Mouse (Mus musculus) liver, adult 2 months (tissue): ENCODE measurements around the gene Scgb2b12.
"Not testable (repeated sequence)": the region's sequence is repeated elsewhere in the genome, so short reads cannot be mapped to it uniquely, and the experiment has no call there.

Source experiments
- CTCF ChIP-seq: fragments of 200-500 bp; IDR thresholded peaks from 2 replicates; pipeline ENCODE4 v1.5.1; 2011; ENCODE audit warnings: low read depth, low read length, control low read depth
- POLR2A ChIP-seq: fragments of 200-500 bp; IDR thresholded peaks from 2 replicates; pipeline ENCODE4 v1.6.1; 2011; ENCODE audit warnings: low read length, control low read depth; ENCODE audit not compliant: insufficient read depth; ENCODE audit errors: extremely low read depth

DNA sequence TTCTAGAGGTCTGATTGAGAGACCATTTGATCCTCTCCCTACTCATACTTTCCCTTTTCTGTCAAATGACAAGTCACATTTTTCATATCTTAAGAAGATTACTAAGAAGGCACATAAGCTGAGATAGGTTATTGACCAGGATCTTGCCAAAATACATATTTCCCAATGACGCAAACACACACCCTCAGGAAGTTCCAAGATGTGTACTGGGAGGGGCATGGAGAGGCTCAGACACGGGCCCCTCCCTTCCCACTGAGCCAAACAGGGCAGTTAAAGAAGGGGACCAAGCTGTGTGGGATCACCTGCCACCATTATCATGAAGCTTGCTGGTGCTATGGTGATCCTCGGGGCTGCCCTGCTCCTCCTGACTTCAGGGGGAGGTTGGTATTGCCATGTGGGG is 6.8 kb upstream of the Scgb2b12 start, which contains the start of gene Scgb1b12:
- TF ChIP-seq CTCF, POLR2A: not testable (repeated sequence)
